Mouse (Mus musculus): Measurements from ENCODE around the gene Jak1. TPM values are rescaled to one million over a fixed set of nuclear protein-coding genes. Genes with fewer than 3 reads are reported as not detected.
"Not testable (repeated sequence)": the region's sequence is repeated elsewhere in the genome, so short reads cannot be mapped to it uniquely, and the experiment has no call there.

The Jak1 gene
- total RNA-seq, 2 experiments from 2014 or later: 117 to 120 TPM

GRCm38 (mm10) chr4:101282237-101282636 lies 17.2 kb upstream of the Jak1 start:
- intact Hi-C loops (cut with DNase I): no loop called here
- DNase-seq (ENCODE audit: low spot score in 2 of 2): no peak

GRCm38 (mm10) chr4:101280119-101280518 lies 15.0 kb upstream of the Jak1 start:
- intact Hi-C loops (cut with DNase I): no loop called here
- no peak for DNase-seq (ENCODE audit: low spot score in 2 of 2)

GRCm38 (mm10) chr4:101276456-101277070 lies 11.5 kb upstream of the Jak1 start:
- DNase-seq (ENCODE audit: low spot score in 2 of 2): no peak
- intact Hi-C loops (cut with DNase I): no loop called here

GRCm38 (mm10) chr4:101275881-101276280 lies 10.8 kb upstream of the Jak1 start:
- no peak for DNase-seq (ENCODE audit: low spot score in 2 of 2)
- intact Hi-C loops (cut with DNase I): no loop called here

GRCm38 (mm10) chr4:101270734-101271133 lies 5.7 kb upstream of the Jak1 start:
- intact Hi-C loops (cut with DNase I): no loop called here
- DNase-seq (ENCODE audit: low spot score in 2 of 2): no peak

GRCm38 (mm10) chr4:101268506-101268905 lies 3.4 kb upstream of the Jak1 start:
- not testable (repeated sequence) for DNase-seq (ENCODE audit: low spot score in 2 of 2)

GRCm38 (mm10) chr4:101265523-101265922 lies 441 bp upstream of the Jak1 start:
- no peak for DNase-seq (ENCODE audit: low spot score in 2 of 2)
- intact Hi-C loops (cut with DNase I): no loop called here

More at GRCm38 (mm10) chr4:101268506-101268905, 3.4 kb upstream of the Jak1 start:
- intact Hi-C loops (cut with DNase I): not testable (repeated sequence)

GRCm38 (mm10) chr4:101263968-101264740 lies 928 bp downstream of the Jak1 start:
- intact Hi-C loops (cut with DNase I): loop anchor here (5.0 kb wide), 1 partner anchor 67 kb away; no protein-coding TSS in a partner anchor
- peak; percentile 13 to 40 for DNase-seq (ENCODE audit: low spot score in 2 of 2)

GRCm38 (mm10) chr4:101261596-101261995 lies 3.5 kb downstream of the Jak1 start:
- intact Hi-C loops (cut with DNase I): loop anchor here (5.0 kb wide), 1 partner anchor 64 kb away; no protein-coding TSS in a partner anchor
- DNase-seq (ENCODE audit: low spot score in 2 of 2): no peak

- no peak for DNase-seq (ENCODE audit: low spot score in 2 of 2)
- intact Hi-C loops (cut with DNase I): loop anchor here (5.0 kb wide), 1 partner anchor 64 kb away; no protein-coding TSS in a partner anchor
Measured at GRCm38 (mm10) chr4:101260744-101261291, 4.3 kb downstream of the Jak1 start.

- DNase-seq (ENCODE audit: low spot score in 2 of 2): no peak
Measured at GRCm38 (mm10) chr4:101256526-101257210, 8.4 kb downstream of the Jak1 start.

GRCm38 (mm10) chr4:101254606-101255349 lies 10.3 kb downstream of the Jak1 start:
- intact Hi-C loops (cut with DNase I): no loop called here

More at GRCm38 (mm10) chr4:101256526-101257210, 8.4 kb downstream of the Jak1 start:
- intact Hi-C loops (cut with DNase I): no loop called here

GRCm38 (mm10) chr4:101254015-101254414 lies 11.1 kb downstream of the Jak1 start:
- intact Hi-C loops (cut with DNase I): no loop called here
- no peak for DNase-seq (ENCODE audit: low spot score in 2 of 2)

More at GRCm38 (mm10) chr4:101254606-101255349, 10.3 kb downstream of the Jak1 start:
- no peak for DNase-seq (ENCODE audit: low spot score in 2 of 2)

- DNase-seq (ENCODE audit: low spot score in 2 of 2): no peak
- intact Hi-C loops (cut with DNase I): no loop called here
Measured at GRCm38 (mm10) chr4:101252781-101253622, 12.1 kb downstream of the Jak1 start.

GRCm38 (mm10) chr4:101252016-101252415 lies 13.1 kb downstream of the Jak1 start:
- intact Hi-C loops (cut with DNase I): no loop called here

GRCm38 (mm10) chr4:101249977-101250743 lies 14.9 kb downstream of the Jak1 start:
- intact Hi-C loops (cut with DNase I): no loop called here
- no peak for DNase-seq (ENCODE audit: low spot score in 2 of 2)

More at GRCm38 (mm10) chr4:101252016-101252415, 13.1 kb downstream of the Jak1 start:
- no peak for DNase-seq (ENCODE audit: low spot score in 2 of 2)

GRCm38 (mm10) chr4:101247355-101247754 lies 17.7 kb downstream of the Jak1 start:
- no peak for DNase-seq (ENCODE audit: low spot score in 2 of 2)
- intact Hi-C loops (cut with DNase I): no loop called here

Measured in left cerebral cortex, postnatal 14 days (tissue).